In genomic region chr7:101541132-101541531, GRCm38 (mm10) we compare ENCODE assay signal across 8 mouse cellular contexts. TPM values are rescaled to one million over a fixed set of nuclear protein-coding genes. Genes with fewer than 3 reads are reported as not detected.
DNase-seq lines count a peak whose midpoint lies in the region; ATAC-seq and TF ChIP-seq lines count a peak whose summit lies in the region.

No protein-coding gene starts in this region.

- no peaks in the 10 kb centered on the region for H3K27me3 ChIP-seq in heart, embryonic 16.5 days (ENCODE audit: control insufficient read depth, insufficient read depth, low read length)
- no peaks in the 10 kb centered on the region for H3K27me3 ChIP-seq in lung, embryonic 14.5 days (ENCODE audit: insufficient read depth, low read length)

- no peak overlapping the region for H3K4me3 ChIP-seq in heart, embryonic 16.5 days (ENCODE audit: low read length)
- no peak overlapping the region for H3K4me3 ChIP-seq in lung, embryonic 14.5 days (ENCODE audit: low read depth, low read length)

- 7% methylated on average over 11 of the region's 11 CpGs for WGBS in heart, embryonic 16.5 days
- 6% methylated on average over 11 of the region's 11 CpGs for WGBS in lung, embryonic 14.5 days

- ATAC-seq in CD4-positive, CD25-positive, alpha-beta regulatory T cell, adult 4 months = peak; percentile 45
- no peak for ATAC-seq in heart, embryonic 16.5 days (replicated peaks; ENCODE audit: extremely low read depth, insufficient read depth, low FRiP score)
- ATAC-seq in lung, embryonic 14.5 days (ENCODE audit: insufficient read depth) = no peak

- no peak overlapping the region for H3K27ac ChIP-seq in heart, embryonic 16.5 days (ENCODE audit: low read length)
- no peak overlapping the region for H3K27ac ChIP-seq in lung, embryonic 14.5 days (ENCODE audit: low read depth)

- H3K4me1 ChIP-seq in heart, embryonic 16.5 days (ENCODE audit: control insufficient read depth, insufficient read depth, low read length) = no peaks in the 10 kb centered on the region; the same call in 1 of the 2 replicates
- no peaks in the 10 kb centered on the region for H3K4me1 ChIP-seq in lung, embryonic 14.5 days (ENCODE audit: insufficient read depth)

- peak overlapping the region; percentile 38; the same call in 1 of the 2 replicates for H3K9ac ChIP-seq in heart, embryonic 16.5 days (ENCODE audit: low read length)
- H3K9ac ChIP-seq in lung, embryonic 14.5 days = no peak overlapping the region

- H3K4me2 ChIP-seq in heart, embryonic 16.5 days (ENCODE audit: low read depth, low read length) = peak overlapping the region; percentile 20; the same call in 1 of the 2 replicates
- no peak overlapping the region for H3K4me2 ChIP-seq in lung, embryonic 14.5 days

- peak; percentile 79 for TF ChIP-seq CTCF in lung, embryonic 14.5 days (IDR thresholded peaks at IDR 0.05; ENCODE audit: low read depth)

- no peaks in the 10 kb centered on the region for H3K9me3 ChIP-seq in heart, embryonic 16.5 days (replicated peaks; ENCODE audit: control insufficient read depth, low read length)
- H3K9me3 ChIP-seq in lung, embryonic 14.5 days (ENCODE audit: low read depth, low read length) = no peaks in the 10 kb centered on the region

- DNase-seq in adrenal gland, postnatal 10 days = peak; percentile 77
- peak; percentile 61 for DNase-seq in embryo, embryonic 9.5 days (ENCODE audit: extremely low spot score)
- DNase-seq in kidney, postnatal 14 days = peak; percentile 80
- DNase-seq in lung, embryonic 14.5 days = peak; percentile 92
- peak; percentile 20 for DNase-seq in ovary, postnatal 10 days (ENCODE audit: low spot score)
- peak; percentile 74 for DNase-seq in thymus, postnatal 14 days

- no peaks in the 10 kb centered on the region for H3K36me3 ChIP-seq in heart, embryonic 16.5 days (ENCODE audit: control insufficient read depth, insufficient read depth)
- H3K36me3 ChIP-seq in lung, embryonic 14.5 days (ENCODE audit: insufficient read depth) = no peaks in the 10 kb centered on the region

RNA-seq across cellular contexts. Expression of gene Art2b, which starts 44.3 kb away (rescaled TPM):
- polyA plus RNA-seq in CD4-positive, CD25-positive, alpha-beta regulatory T cell, adult 4 months (2017; shearing (Covaris generic)) = 100 to 1,000 TPM; 144 to 219 TPM
- under 1 TPM; 0.18 to 0.24 TPM for total RNA-seq in adrenal gland, postnatal 10 days (2021)
- polyA plus RNA-seq in heart, embryonic 16.5 days (2015; fragmentation: Nextera tagmentation; extraction: Ambion mirVana) = 0.07 TPM in 1 of 2 replicates, not detected in the other
- not detected in 2 replicates for polyA plus RNA-seq in lung, embryonic 14.5 days (2014; fragmentation: Nextera tagmentation; extraction: Ambion mirVana)

Comparison
In these comparisons a context has a peak if more than half of its experiments do, and no peak if none do; other contexts are left out.
1. DNase-seq: peak in every context shown above with its lines; median percentile 92 in lung, embryonic 14.5 days; 80 in kidney, postnatal 14 days; 77 in adrenal gland, postnatal 10 days; 74 in thymus, postnatal 14 days; 61 in embryo, embryonic 9.5 days; 20 in ovary, postnatal 10 days.
2. RNA of gene Art2b, which starts 44.3 kb away (polyA plus RNA-seq): 144 to 219 TPM in CD4-positive, CD25-positive, alpha-beta regulatory T cell, adult 4 months; 0.07 TPM in heart, embryonic 16.5 days and not detected in lung, embryonic 14.5 days; every median in the first group is over 100 times any median in the second.